Mouse (Mus musculus) lung, postnatal 0 days (tissue): Measurements from ENCODE around the gene Olfr54. TPM values are rescaled to one million over a fixed set of nuclear protein-coding genes. Genes with fewer than 3 reads are reported as not detected.

Source experiments
- ATAC-seq: fragments of 200-750 bp; cut with Nextera tagmentation; 2 replicates; pipeline ENCODE4 v1.8.0; 2017; ENCODE audit warnings: moderate library complexity
- DNase-seq: peaks from one replicate; pipeline ENCODE4 v3.0.0-alpha.2; 2016; ENCODE audit warnings: low spot score
- H3K27ac ChIP-seq: fragments of 300-500 bp; sonication (generic); 2 replicates; pipeline ENCODE4 v1.5.1; 2014; ENCODE audit warnings: antibody characterized with exemption, mild to moderate bottlenecking, low read length, mixed read lengths
- H3K27me3 ChIP-seq: fragments of 300-500 bp; sonication (generic); replicated peaks from 2 replicates; pipeline ENCODE4 v1.6.1; 2014; ENCODE audit warnings: low read length, mixed read lengths; ENCODE audit not compliant: insufficient read depth
- H3K36me3 ChIP-seq: fragments of 300-500 bp; sonication (generic); 2 replicates; pipeline ENCODE4 v1.6.1; 2014; ENCODE audit warnings: low read length, mixed read lengths; ENCODE audit not compliant: insufficient read depth
- H3K4me1 ChIP-seq: fragments of 300-500 bp; sonication (generic); 2 replicates; pipeline ENCODE4 v1.6.1; 2014; ENCODE audit warnings: antibody characterized with exemption, low read depth, low read length, mixed read lengths; ENCODE audit not compliant: insufficient read depth
- H3K4me2 ChIP-seq: fragments of 300-500 bp; sonication (generic); replicated peaks from 2 replicates; pipeline ENCODE4 v1.6.1; 2014; ENCODE audit warnings: low read depth, mild to moderate bottlenecking, low read length, moderate library complexity, mixed read lengths
- H3K4me3 ChIP-seq: fragments of 300-500 bp; sonication (generic); 2 replicates; pipeline ENCODE4 v1.5.1; 2014; ENCODE audit warnings: low read depth, low read length
- H3K9ac ChIP-seq: fragments of 300-500 bp; sonication (generic); replicated peaks from 2 replicates; pipeline ENCODE4 v1.6.1; 2014; ENCODE audit warnings: low read depth, mild to moderate bottlenecking
- H3K9me3 ChIP-seq: fragments of 300-500 bp; sonication (generic); 2 replicates; pipeline ENCODE4 v1.6.1; 2016; ENCODE audit warnings: low read length, mixed read lengths
- CTCF ChIP-seq: IDR thresholded peaks from 2 replicates; pipeline ENCODE4 v1.5.1; 2016; ENCODE audit warnings: antibody characterized with exemption, mild to moderate bottlenecking
- EP300 ChIP-seq: IDR thresholded peaks from 2 replicates; pipeline ENCODE4 v1.6.1; 2016; ENCODE audit warnings: antibody characterized with exemption, mild to moderate bottlenecking, control low read depth
- WGBS: fragments of 180-500 bp; shearing (Covaris S2); extraction: QIAGEN DNeasy Blood & Tissue Kit; methylation state at CpG from one replicate; pipeline ENCODE4 v1.1.7; 2014; 5-methylcytosine and 5-hydroxymethylcytosine counted together
- polyA plus RNA-seq: library from polyadenylated mRNA; unstranded; fragments of >200 nt; fragmentation: Nextera tagmentation; extraction: Ambion mirVana; gene quantifications from 2 replicates; pipeline ENCODE4 v1.2.1, GENCODE M21; 2015

Olfr54 gene
- polyA plus RNA-seq = not detected in 2 replicates

GRCm38 (mm10) chr11:51013936-51014335 lies at the start of gene Olfr54:
Gene Olfr54, plus strand, starts transcription at chr11:51014236.
- H3K9me3 ChIP-seq = no peaks in the 10 kb centered on the region
- no peaks in the 10 kb centered on the region for H3K36me3 ChIP-seq
- TF ChIP-seq EP300 (no peak), CTCF (no peak)
- no peak within 1 kb of the TSS for H3K4me3 ChIP-seq
- DNase-seq = no peak
- H3K27me3 ChIP-seq = no peaks in the 10 kb centered on the region
- H3K27ac ChIP-seq = no peak within 1 kb of the TSS
- no peak within 1 kb of the TSS for H3K9ac ChIP-seq
- WGBS = 37% methylated on average over 1 of the region's 1 CpGs
- no peaks in the 10 kb centered on the region for H3K4me1 ChIP-seq
- no peak within 1 kb of the TSS for H3K4me2 ChIP-seq
- no peak for ATAC-seq

GRCm38 (mm10) chr11:50964886-50965285 lies 49.1 kb upstream of the Olfr54 start:
- peak; percentile 6 for DNase-seq
- no peaks in the 10 kb centered on the region for H3K9me3 ChIP-seq
- 66% methylated on average over 2 of the region's 2 CpGs for WGBS

GRCm38 (mm10) chr11:50966230-50966629 lies 47.8 kb upstream of the Olfr54 start, which contains the start of gene Olfr1378:
Gene Olfr1378, plus strand, starts transcription at chr11:50966530.
- Histone ChIP-seq H3K36me3 (no peaks in the 10 kb centered on the region), H3K27me3 (no peaks in the 10 kb centered on the region), H3K4me2 (no peak within 1 kb of the TSS), H3K27ac (no peak within 1 kb of the TSS), H3K9ac (no peak within 1 kb of the TSS), H3K4me3 (no peak within 1 kb of the TSS), H3K4me1 (no peaks in the 10 kb centered on the region), H3K9me3 (no peaks in the 10 kb centered on the region)
- no peak for DNase-seq
- WGBS = 86% methylated on average over 11 of the region's 11 CpGs
- no peak for TF ChIP-seq EP300
- TF ChIP-seq CTCF = no peak
- ATAC-seq = no peak

More at GRCm38 (mm10) chr11:50964886-50965285, 49.1 kb upstream of the Olfr54 start:
- Histone ChIP-seq H3K9ac (no peak overlapping the region), H3K27ac (no peak overlapping the region), H3K36me3 (no peaks in the 10 kb centered on the region), H3K4me1 (no peaks in the 10 kb centered on the region), H3K4me3 (no peak overlapping the region), H3K27me3 (no peaks in the 10 kb centered on the region), H3K4me2 (no peak overlapping the region)
- TF ChIP-seq CTCF (no peak), EP300 (peak; percentile 82)
- no peak for ATAC-seq

GRCm38 (mm10) chr11:50977216-50977615 lies 36.8 kb upstream of the Olfr54 start:
- TF ChIP-seq CTCF = no peak
- ATAC-seq (no peak), DNase-seq (no peak)
- no peak overlapping the region for H3K27ac ChIP-seq
- no peaks in the 10 kb centered on the region for H3K4me1 ChIP-seq
- H3K9ac ChIP-seq = no peak overlapping the region
- no peak overlapping the region for H3K4me3 ChIP-seq
- H3K27me3 ChIP-seq = no peaks in the 10 kb centered on the region
- no peaks in the 10 kb centered on the region for H3K36me3 ChIP-seq
- no peak overlapping the region for H3K4me2 ChIP-seq
- H3K9me3 ChIP-seq = no peaks in the 10 kb centered on the region
- 60% methylated on average over 4 of the region's 4 CpGs for WGBS

GRCm38 (mm10) chr11:50981667-50982066 lies 32.4 kb upstream of the Olfr54 start, which contains the start of gene Olfr1377:
Gene Olfr1377, plus strand, starts transcription at chr11:50981967.
- H3K9ac ChIP-seq = no peak within 1 kb of the TSS
- H3K4me2 ChIP-seq = no peak within 1 kb of the TSS
- H3K4me1 ChIP-seq = no peaks in the 10 kb centered on the region
- no peaks in the 10 kb centered on the region for H3K27me3 ChIP-seq
- TF ChIP-seq CTCF (no peak), EP300 (no peak)
- WGBS = 51% methylated on average over 5 of the region's 5 CpGs
- ATAC-seq = no peak
- no peaks in the 10 kb centered on the region for H3K9me3 ChIP-seq
- no peak within 1 kb of the TSS for H3K4me3 ChIP-seq
- no peak for DNase-seq
- H3K36me3 ChIP-seq = no peaks in the 10 kb centered on the region
- no peak within 1 kb of the TSS for H3K27ac ChIP-seq

GRCm38 (mm10) chr11:51003296-51003695 lies 10.7 kb upstream of the Olfr54 start, which contains the start of gene Olfr51:
Gene Olfr51, plus strand, starts transcription at chr11:51003596.
- DNase-seq = no peak
- H3K36me3 ChIP-seq = no peaks in the 10 kb centered on the region
- H3K4me1 ChIP-seq = no peaks in the 10 kb centered on the region
- H3K9ac ChIP-seq = no peak within 1 kb of the TSS
- no peak within 1 kb of the TSS for H3K4me2 ChIP-seq
- TF ChIP-seq EP300 (no peak), CTCF (no peak)
- ATAC-seq = no peak
- H3K27ac ChIP-seq = no peak within 1 kb of the TSS
- H3K4me3 ChIP-seq = no peak within 1 kb of the TSS
- no peaks in the 10 kb centered on the region for H3K9me3 ChIP-seq
- no peaks in the 10 kb centered on the region for H3K27me3 ChIP-seq
- 63% methylated on average over 5 of the region's 5 CpGs for WGBS

GRCm38 (mm10) chr11:51011821-51012220 lies 2.2 kb upstream of the Olfr54 start:
- WGBS = 33% methylated on average over 5 of the region's 5 CpGs
- H3K4me1 ChIP-seq = no peaks in the 10 kb centered on the region
- H3K9ac ChIP-seq = no peak overlapping the region
- DNase-seq (no peak), ATAC-seq (no peak)
- no peak overlapping the region for H3K4me3 ChIP-seq
- TF ChIP-seq EP300 (no peak), CTCF (no peak)
- H3K9me3 ChIP-seq = no peaks in the 10 kb centered on the region
- H3K27me3 ChIP-seq = no peaks in the 10 kb centered on the region
- H3K4me2 ChIP-seq = no peak overlapping the region
- H3K36me3 ChIP-seq = no peaks in the 10 kb centered on the region
- no peak overlapping the region for H3K27ac ChIP-seq
